Mouse (Mus musculus) brain, embryonic 18.5 days (tissue): Measurements from ENCODE around the gene 4930595D18Rik.

ENCODE experiments used
- DNase-seq: peaks from one replicate; pipeline ENCODE4 v3.0.0-alpha.2; 2012; ENCODE audit warnings: low read depth, low spot score

The 4930595D18Rik gene

GRCm38 (mm10) chr12:111137079-111137478, 47.2 kb downstream of the 4930595D18Rik start:
- no peak for DNase-seq

- DNase-seq = no peak
Measured at GRCm38 (mm10) chr12:111135953-111136352, 48.3 kb downstream of the 4930595D18Rik start.

- no peak for DNase-seq
Measured at GRCm38 (mm10) chr12:111134791-111135733, 49.2 kb downstream of the 4930595D18Rik start.

- no peak for DNase-seq
Measured at GRCm38 (mm10) chr12:111134169-111134568, 50.1 kb downstream of the 4930595D18Rik start.

- no peak for DNase-seq
Measured at GRCm38 (mm10) chr12:111125666-111126065, 58.6 kb downstream of the 4930595D18Rik start.

- DNase-seq = no peak
Measured at GRCm38 (mm10) chr12:111124601-111125260, 59.6 kb downstream of the 4930595D18Rik start.

GRCm38 (mm10) chr12:111122332-111122852, 61.9 kb downstream of the 4930595D18Rik start:
- no peak for DNase-seq

- DNase-seq = no peak
Measured at GRCm38 (mm10) chr12:111120976-111121645, 63.2 kb downstream of the 4930595D18Rik start.

GRCm38 (mm10) chr12:111119506-111120085, 64.7 kb downstream of the 4930595D18Rik start:
- no peak for DNase-seq

GRCm38 (mm10) chr12:111114593-111114992, 69.7 kb downstream of the 4930595D18Rik start:
- DNase-seq = no peak

- DNase-seq = no peak
Measured at GRCm38 (mm10) chr12:111111176-111111575, 73.1 kb downstream of the 4930595D18Rik start.
